Mouse (Mus musculus) lung, embryonic 16.5 days (tissue): ENCODE data around the gene Plscr1. TPM values are rescaled to one million over a fixed set of nuclear protein-coding genes. Genes with fewer than 3 reads are reported as not detected.

Source experiments
- ATAC-seq: fragments of 200-750 bp; cut with Nextera tagmentation; 2 replicates; pipeline ENCODE4 v1.8.0; 2017; ENCODE audit warnings: low read depth, mild to moderate bottlenecking, moderate library complexity
- H3K27ac ChIP-seq: fragments of 300-500 bp; sonication (generic); 2 replicates; pipeline ENCODE4 v1.5.1; 2014; ENCODE audit warnings: mild to moderate bottlenecking, control low read depth, low read length
- H3K27me3 ChIP-seq: fragments of 300-500 bp; sonication (generic); 2 replicates; pipeline ENCODE4 v1.6.1; 2014; ENCODE audit warnings: low read depth, low read length, mixed read lengths; ENCODE audit not compliant: control insufficient read depth, insufficient read depth
- H3K36me3 ChIP-seq: fragments of 300-500 bp; sonication (generic); 2 replicates; pipeline ENCODE4 v1.6.1; 2014; ENCODE audit warnings: low read length; ENCODE audit not compliant: control insufficient read depth, insufficient read depth
- H3K4me1 ChIP-seq: fragments of 300-500 bp; sonication (generic); replicated peaks from 2 replicates; pipeline ENCODE4 v1.6.1; 2014; ENCODE audit warnings: low read length, mixed read lengths; ENCODE audit not compliant: control insufficient read depth, insufficient read depth
- H3K4me2 ChIP-seq: fragments of 300-500 bp; sonication (generic); 2 replicates; pipeline ENCODE4 v1.6.1; 2014; ENCODE audit warnings: low read depth, low read length, control low read depth
- H3K4me3 ChIP-seq: fragments of 300-500 bp; sonication (generic); 2 replicates; pipeline ENCODE4 v1.5.1; 2014; ENCODE audit warnings: mild to moderate bottlenecking, low read length, control low read depth
- H3K9ac ChIP-seq: fragments of 300-500 bp; sonication (generic); 2 replicates; pipeline ENCODE4 v1.6.1; 2014; ENCODE audit warnings: low read length, control low read depth
- H3K9me3 ChIP-seq: fragments of 300-500 bp; sonication (generic); 2 replicates; pipeline ENCODE4 v1.6.1; 2016; ENCODE audit warnings: low read length; ENCODE audit not compliant: control insufficient read depth
- WGBS: fragments of 180-500 bp; shearing (Covaris S2); extraction: QIAGEN DNeasy Blood & Tissue Kit; methylation state at CpG from one replicate; pipeline ENCODE4 v1.1.7; 2014; 5-methylcytosine and 5-hydroxymethylcytosine counted together
- polyA plus RNA-seq: library from polyadenylated mRNA; unstranded; fragments of >200 nt; fragmentation: Nextera tagmentation; extraction: Ambion mirVana; gene quantifications from 2 replicates; pipeline ENCODE4 v1.2.1, GENCODE M21; 2015

Plscr1 gene
- polyA plus RNA-seq, 1 experiment from 2014 or later = 36.5 TPM

- Histone ChIP-seq H3K27ac (no peak overlapping the region), H3K4me3 (no peak overlapping the region), H3K36me3 (no peaks in the 10 kb centered on the region), H3K4me1 (no peaks in the 10 kb centered on the region), H3K9me3 (no peaks in the 10 kb centered on the region), H3K4me2 (no peak overlapping the region), H3K27me3 (no peaks in the 10 kb centered on the region), H3K9ac (no peak overlapping the region)
- no peak for ATAC-seq
- WGBS = 75% methylated on average over 2 of the region's 2 CpGs
Measured at GRCm38 (mm10) chr9:92292169-92292568, 42.6 kb downstream of the Plscr1 start.

GRCm38 (mm10) chr9:92292922-92293321 lies 43.4 kb downstream of the Plscr1 start:
- Histone ChIP-seq H3K4me3 (no peak overlapping the region), H3K27ac (no peak overlapping the region), H3K36me3 (no peaks in the 10 kb centered on the region), H3K9ac (no peak overlapping the region), H3K4me1 (no peaks in the 10 kb centered on the region), H3K4me2 (no peak overlapping the region), H3K27me3 (no peaks in the 10 kb centered on the region), H3K9me3 (no peaks in the 10 kb centered on the region)
- no peak for ATAC-seq
- 47% methylated on average over 3 of the region's 3 CpGs for WGBS

- no peak for ATAC-seq
- H3K9me3 ChIP-seq = no peaks in the 10 kb centered on the region
- WGBS = 70% methylated on average over 2 of the region's 2 CpGs
Measured at GRCm38 (mm10) chr9:92293560-92294548, 44.3 kb downstream of the Plscr1 start.

GRCm38 (mm10) chr9:92298288-92298687 lies 48.7 kb downstream of the Plscr1 start:
- H3K9ac ChIP-seq = no peak overlapping the region
- no peak overlapping the region for H3K27ac ChIP-seq
- no peaks in the 10 kb centered on the region for H3K27me3 ChIP-seq
- ATAC-seq = no peak
- no peaks in the 10 kb centered on the region for H3K9me3 ChIP-seq
- 80% methylated on average over 1 of the region's 1 CpGs for WGBS
- no peaks in the 10 kb centered on the region for H3K4me1 ChIP-seq
- H3K4me3 ChIP-seq = no peak overlapping the region
- H3K4me2 ChIP-seq = no peak overlapping the region
- H3K36me3 ChIP-seq = no peaks in the 10 kb centered on the region

More at GRCm38 (mm10) chr9:92293560-92294548, 44.3 kb downstream of the Plscr1 start:
- Histone ChIP-seq H3K27ac (no peak overlapping the region), H3K4me3 (no peak overlapping the region), H3K4me1 (no peaks in the 10 kb centered on the region), H3K36me3 (no peaks in the 10 kb centered on the region), H3K4me2 (no peak overlapping the region), H3K27me3 (no peaks in the 10 kb centered on the region), H3K9ac (no peak overlapping the region)

GRCm38 (mm10) chr9:92301213-92301612 lies 51.7 kb downstream of the Plscr1 start:
- H3K4me2 ChIP-seq = no peak overlapping the region
- H3K27ac ChIP-seq = no peak overlapping the region
- no peak overlapping the region for H3K4me3 ChIP-seq
- H3K9ac ChIP-seq = no peak overlapping the region
- H3K4me1 ChIP-seq = no peaks in the 10 kb centered on the region
- no peaks in the 10 kb centered on the region for H3K36me3 ChIP-seq
- H3K27me3 ChIP-seq = no peaks in the 10 kb centered on the region
- H3K9me3 ChIP-seq = no peaks in the 10 kb centered on the region
- no peak for ATAC-seq
- WGBS = 37% methylated on average over 3 of the region's 3 CpGs

GRCm38 (mm10) chr9:92305075-92305474 lies 55.5 kb downstream of the Plscr1 start:
- H3K27me3 ChIP-seq = no peaks in the 10 kb centered on the region
- H3K9ac ChIP-seq = no peak overlapping the region
- 63% methylated on average over 8 of the region's 8 CpGs for WGBS
- no peak for ATAC-seq
- no peak overlapping the region for H3K27ac ChIP-seq
- no peak overlapping the region for H3K4me2 ChIP-seq
- H3K36me3 ChIP-seq = no peaks in the 10 kb centered on the region
- no peaks in the 10 kb centered on the region for H3K4me1 ChIP-seq
- H3K4me3 ChIP-seq = no peak overlapping the region
- H3K9me3 ChIP-seq = no peaks in the 10 kb centered on the region

GRCm38 (mm10) chr9:92305620-92306220 lies 56.2 kb downstream of the Plscr1 start:
- Histone ChIP-seq H3K4me3 (no peak overlapping the region), H3K9ac (no peak overlapping the region), H3K4me1 (no peaks in the 10 kb centered on the region), H3K36me3 (no peaks in the 10 kb centered on the region), H3K4me2 (no peak overlapping the region), H3K27me3 (no peaks in the 10 kb centered on the region), H3K27ac (no peak overlapping the region), H3K9me3 (no peaks in the 10 kb centered on the region)
- WGBS = 85% methylated on average over 8 of the region's 8 CpGs
- ATAC-seq = no peak

- no peaks in the 10 kb centered on the region for H3K36me3 ChIP-seq
- no peak within 1 kb of the TSS for H3K4me3 ChIP-seq
- ATAC-seq = no peak
- 69% methylated on average over 1 of the region's 1 CpGs for WGBS
- H3K9me3 ChIP-seq = no peaks in the 10 kb centered on the region
- H3K9ac ChIP-seq = no peak within 1 kb of the TSS
- H3K4me1 ChIP-seq = no peaks in the 10 kb centered on the region
- H3K4me2 ChIP-seq = no peak within 1 kb of the TSS
- H3K27ac ChIP-seq = no peak within 1 kb of the TSS
- no peaks in the 10 kb centered on the region for H3K27me3 ChIP-seq
Measured at GRCm38 (mm10) chr9:92309077-92309476, 59.5 kb downstream of the Plscr1 start, which contains the start of gene 1700057G04Rik. Gene 1700057G04Rik (plus strand): TSS chr9:92309377.

- no peak overlapping the region for H3K4me3 ChIP-seq
- H3K36me3 ChIP-seq = no peaks in the 10 kb centered on the region
- WGBS = 50% methylated on average over 3 of the region's 3 CpGs
- no peaks in the 10 kb centered on the region for H3K27me3 ChIP-seq
- H3K9ac ChIP-seq = no peak overlapping the region
- no peak for ATAC-seq
- H3K4me2 ChIP-seq = no peak overlapping the region
- no peak overlapping the region for H3K27ac ChIP-seq
- 0 out of 2 replicates have a peak, but pooled peaks cover 2% of the 10 kb centered on the region for H3K4me1 ChIP-seq
- H3K9me3 ChIP-seq = no peaks in the 10 kb centered on the region
Measured at GRCm38 (mm10) chr9:92316791-92317190, 67.2 kb downstream of the Plscr1 start.
